Mouse (Mus musculus) layer of hippocampus, adult 11-12 months (tissue): ENCODE results near the gene Wfdc15b.

ENCODE experiments used
- DNase-seq: peaks from one replicate; pipeline ENCODE4 v3.0.0; 2022; ENCODE audit warnings: low spot score

Gene Wfdc15b

GRCm38 (mm10) chr2:164177831-164178230 lies 43.6 kb downstream of the Wfdc15b start:
- no peak for DNase-seq

GRCm38 (mm10) chr2:164175850-164176249 lies 45.6 kb downstream of the Wfdc15b start:
- no peak for DNase-seq

GRCm38 (mm10) chr2:164174649-164175395 lies 46.6 kb downstream of the Wfdc15b start:
- peak; percentile 73 for DNase-seq

GRCm38 (mm10) chr2:164173394-164173793 lies 48.1 kb downstream of the Wfdc15b start:
- DNase-seq: no peak

GRCm38 (mm10) chr2:164170902-164171301 lies 50.6 kb downstream of the Wfdc15b start, which contains the start of gene Kcns1:
Gene Kcns1, minus strand, starts transcription at chr2:164171113.
- no peak for DNase-seq

GRCm38 (mm10) chr2:164170326-164170725 lies 51.1 kb downstream of the Wfdc15b start:
- no peak for DNase-seq

- peak; percentile 19 for DNase-seq
Measured at GRCm38 (mm10) chr2:164168571-164168946, 52.9 kb downstream of the Wfdc15b start.

- no peak for DNase-seq
Measured at GRCm38 (mm10) chr2:164167752-164168570, 53.5 kb downstream of the Wfdc15b start.

- no peak for DNase-seq
Measured at GRCm38 (mm10) chr2:164164941-164165340, 56.5 kb downstream of the Wfdc15b start.
